Mouse (Mus musculus) olfactory bulb, adult 2 months (tissue): ENCODE measurements around the gene Rreb1.

Experiments used
- CTCF ChIP-seq: fragments of 200-500 bp; IDR thresholded peaks from 2 replicates; pipeline ENCODE4 v1.5.1; 2012; ENCODE audit warnings: low read depth, mild to moderate bottlenecking, low read length, moderate library complexity; ENCODE audit not compliant: insufficient read depth
- POLR2A ChIP-seq: fragments of 200-500 bp; IDR thresholded peaks from 2 replicates; pipeline ENCODE4 v1.6.1; 2012; ENCODE audit warnings: mild to moderate bottlenecking, low read depth, low read length, moderate library complexity; ENCODE audit not compliant: insufficient read depth

GRCm38 (mm10) chr13:37959936-37960335, 181.7 kb downstream of the Rreb1 start:
- TF ChIP-seq CTCF (no peak), POLR2A (no peak)
